Mouse (Mus musculus): Measurements from ENCODE around the gene Pecr.
"Not testable (repeated sequence)": the region's sequence is repeated elsewhere in the genome, so short reads cannot be mapped to it uniquely, and the experiment has no call there.

Pecr gene

DNA sequence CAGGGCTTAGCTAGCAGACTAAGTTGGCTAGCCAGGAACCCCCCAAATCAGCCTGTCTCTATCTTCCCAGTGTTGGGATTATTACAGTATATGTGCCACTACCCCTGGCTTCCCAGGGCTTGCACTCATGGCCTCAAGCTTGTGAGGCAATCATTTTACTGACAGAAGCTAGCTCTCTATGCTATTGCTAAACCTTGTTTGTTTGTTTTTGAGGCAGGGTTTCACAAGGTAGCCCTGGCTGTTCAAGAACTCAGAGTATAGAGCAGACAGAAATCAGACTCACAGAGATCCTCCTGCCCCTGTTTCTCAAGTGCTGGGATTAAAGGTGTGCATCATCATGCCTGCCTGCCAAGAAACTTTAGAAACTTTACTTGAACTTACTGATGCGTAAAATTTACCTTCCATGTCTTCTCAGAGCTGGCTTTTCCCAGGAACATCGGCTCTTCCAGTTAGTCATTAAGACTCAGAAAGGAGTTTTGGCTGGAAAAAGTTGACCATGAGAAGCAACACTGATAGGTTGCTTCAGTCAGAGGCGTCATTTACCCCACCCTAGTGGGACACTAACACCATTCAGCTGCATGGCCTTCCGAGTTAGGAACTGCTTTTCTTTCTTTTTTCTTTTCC, 4.5 kb upstream of the Pecr start:
- no peak for DNase-seq (ENCODE audit: low spot score in 2 of 2)

DNA sequence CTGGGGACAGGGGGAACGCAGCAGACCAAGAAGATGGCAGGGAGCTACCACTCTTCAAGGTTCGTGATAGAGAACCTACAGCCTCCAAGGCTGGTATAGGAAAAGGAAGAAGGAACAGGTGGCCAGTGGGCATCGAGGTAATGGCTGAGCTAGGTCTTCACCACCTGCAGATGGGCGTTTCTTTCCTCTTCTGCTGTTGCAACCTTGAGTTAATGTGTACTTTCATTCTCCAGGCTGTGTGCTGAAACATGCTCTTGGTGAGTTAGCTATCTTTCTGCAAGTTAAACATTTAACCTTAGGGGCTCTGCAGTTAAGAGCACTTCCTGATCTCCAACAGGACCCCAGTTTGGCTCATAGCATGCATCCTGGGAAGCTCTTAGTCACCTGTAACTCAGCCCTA, 3.8 kb upstream of the Pecr start:
- DNase-seq (ENCODE audit: low spot score in 2 of 2) = no peak

DNA sequence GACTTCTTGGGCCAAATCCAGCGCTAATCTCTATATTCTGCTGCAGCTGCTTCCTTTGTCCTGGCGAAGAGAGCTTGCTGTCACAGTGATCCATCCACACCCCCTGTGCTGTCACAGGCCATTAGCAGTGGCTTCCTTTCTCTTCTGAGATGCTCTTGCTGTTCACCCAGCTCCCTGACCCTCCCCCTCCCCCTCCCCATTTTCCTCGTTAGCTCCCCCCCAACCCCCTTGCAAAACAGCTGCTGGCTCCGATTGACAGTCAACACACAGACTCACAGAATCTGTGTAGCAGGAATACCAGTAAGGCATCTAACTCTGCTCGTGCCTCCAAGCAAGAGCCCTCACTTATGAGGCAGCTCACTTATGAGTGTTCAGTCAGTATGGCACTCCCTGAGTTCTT, 2.8 kb upstream of the Pecr start:
- DNase-seq (ENCODE audit: low spot score in 2 of 2) = no peak

DNA sequence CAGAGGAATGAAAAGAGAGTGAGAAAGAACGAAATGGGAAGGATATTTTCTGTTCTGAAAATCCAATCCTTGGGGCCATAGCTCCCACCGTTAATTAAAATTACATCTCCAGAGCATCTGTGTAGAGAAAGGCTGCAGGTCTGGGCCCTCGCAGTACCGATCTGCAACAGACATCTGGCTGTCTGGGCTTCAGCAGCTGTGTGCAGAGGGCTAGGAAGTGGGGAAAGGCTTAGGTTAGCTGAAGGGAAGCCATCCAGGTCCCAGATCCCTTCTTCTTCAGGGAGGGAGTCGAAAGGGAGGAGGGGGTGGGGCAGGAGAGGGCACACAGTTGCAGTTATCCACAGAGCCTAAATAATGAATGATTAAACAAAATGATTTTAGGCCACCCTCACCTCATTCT, 425 bp upstream of the Pecr start:
- no peak for DNase-seq (ENCODE audit: low spot score in 2 of 2)

DNA sequence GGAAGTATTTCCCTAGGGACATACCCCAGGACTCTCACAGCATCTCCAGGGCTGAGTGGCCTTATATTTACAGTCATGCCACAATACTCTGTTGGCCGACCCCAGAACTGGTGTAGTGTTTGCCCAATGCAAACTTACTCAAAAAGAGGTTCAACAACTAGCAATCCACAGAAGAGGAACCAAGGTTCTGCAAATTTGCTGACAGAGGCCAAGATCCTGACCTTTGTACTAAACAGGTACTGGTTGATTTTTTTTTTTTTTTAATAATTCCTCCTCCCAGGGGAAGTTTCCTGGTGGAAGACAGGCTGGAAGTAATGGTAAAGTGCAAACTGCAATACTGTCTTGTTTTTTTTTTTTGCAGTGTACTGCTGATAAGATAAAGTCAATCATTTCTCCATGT, 1.5 kb downstream of the Pecr start:
- DNase-seq (ENCODE audit: low spot score in 2 of 2) = no peak

DNA sequence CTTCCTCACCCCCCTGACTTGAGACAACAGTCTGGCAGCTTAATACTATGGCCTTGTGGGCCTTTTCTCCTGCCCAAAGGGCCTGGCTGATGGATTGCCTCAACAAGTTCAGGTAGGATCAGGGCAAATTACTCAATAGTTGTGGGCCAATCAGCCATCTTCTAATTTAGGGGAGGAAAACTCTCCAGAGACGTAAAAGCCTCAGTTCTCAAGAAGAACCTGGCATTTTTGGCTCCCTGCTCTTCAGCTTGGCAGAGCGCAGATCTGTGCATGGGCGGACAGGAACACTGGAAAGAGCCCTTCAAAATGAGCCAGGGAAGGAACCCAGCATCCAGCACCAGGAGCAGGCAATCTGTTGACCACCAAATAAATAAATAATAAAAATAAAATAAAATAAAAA, 6.0 kb downstream of the Pecr start:
- DNase-seq (ENCODE audit: low spot score in 2 of 2) = no peak

DNA sequence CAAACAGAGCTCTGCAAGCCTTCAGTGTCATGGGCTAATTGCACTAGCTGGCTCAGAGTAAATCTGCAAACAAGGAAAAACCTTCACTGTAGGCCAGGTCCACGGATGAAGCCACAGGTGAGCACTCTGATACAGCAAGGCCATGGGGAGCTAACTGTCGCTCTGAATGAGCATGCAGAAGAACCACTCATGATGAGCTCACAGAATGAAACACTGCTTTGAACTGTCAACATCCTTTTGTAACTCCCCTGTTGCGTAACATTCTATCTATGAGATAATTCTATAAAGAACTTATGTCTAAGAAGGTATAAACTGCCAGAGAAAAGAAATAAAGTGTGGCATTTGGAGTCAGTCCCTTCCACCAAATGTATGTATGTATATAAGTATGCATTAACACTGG, 21.0 kb downstream of the Pecr start:
- DNase-seq (ENCODE audit: low spot score in 2 of 2) = no peak

- no peak for DNase-seq (ENCODE audit: low spot score in 2 of 2)
Measured at GRCm38 (mm10) chr1:72256381-72257256, 27.5 kb downstream of the Pecr start.

- no peak for DNase-seq (ENCODE audit: low spot score in 2 of 2)
Measured at GRCm38 (mm10) chr1:72255854-72256175, 28.3 kb downstream of the Pecr start.

DNA sequence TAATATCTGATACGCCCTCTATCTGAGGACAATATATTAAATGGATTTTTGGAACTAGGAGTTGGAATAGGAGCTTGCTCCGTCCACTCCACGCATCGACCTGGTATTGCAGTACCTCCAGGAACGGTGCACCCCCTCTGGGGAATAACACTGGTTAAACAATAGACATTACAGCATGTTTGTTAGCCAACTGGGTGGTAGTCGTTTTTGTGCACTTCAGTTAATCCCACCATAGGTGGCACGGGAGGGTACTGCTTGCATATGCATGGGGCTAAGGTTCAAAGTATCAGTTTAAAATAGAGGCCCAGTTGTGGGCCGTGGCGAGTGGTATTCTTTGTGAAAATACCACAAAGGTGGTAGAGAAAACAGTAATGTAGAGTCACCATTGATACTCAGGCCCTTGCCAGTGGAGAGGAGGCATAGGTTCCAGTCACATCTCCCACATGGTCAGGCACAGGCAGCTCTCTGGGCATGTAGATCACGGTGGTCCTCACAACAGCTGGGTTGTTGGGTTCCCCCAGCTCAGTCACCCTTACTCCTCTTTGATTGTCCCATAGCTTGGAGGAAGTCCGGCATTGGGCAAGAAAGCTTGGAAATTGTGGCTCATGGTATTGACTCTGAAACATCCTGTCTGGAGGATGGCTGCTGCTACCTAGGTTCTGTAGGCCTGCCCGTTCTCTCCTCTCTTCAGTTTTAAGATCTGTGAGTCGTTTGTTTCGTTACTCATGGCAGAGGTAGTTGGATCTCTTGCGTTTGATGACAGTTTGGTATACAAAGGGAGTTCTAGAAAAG, 28.9 kb downstream of the Pecr start:
- peak; percentile 16 to 26 for DNase-seq (ENCODE audit: low spot score in 2 of 2)

GRCm38 (mm10) chr1:72254545-72255061, 29.5 kb downstream of the Pecr start:
- peak; percentile 79 to 90 for DNase-seq (ENCODE audit: low spot score in 2 of 2)

- DNase-seq (ENCODE audit: low spot score in 2 of 2) = peak in 1 of 2 experiments; percentile 12
Measured at GRCm38 (mm10) chr1:72253881-72254491, 30.1 kb downstream of the Pecr start.

DNA sequence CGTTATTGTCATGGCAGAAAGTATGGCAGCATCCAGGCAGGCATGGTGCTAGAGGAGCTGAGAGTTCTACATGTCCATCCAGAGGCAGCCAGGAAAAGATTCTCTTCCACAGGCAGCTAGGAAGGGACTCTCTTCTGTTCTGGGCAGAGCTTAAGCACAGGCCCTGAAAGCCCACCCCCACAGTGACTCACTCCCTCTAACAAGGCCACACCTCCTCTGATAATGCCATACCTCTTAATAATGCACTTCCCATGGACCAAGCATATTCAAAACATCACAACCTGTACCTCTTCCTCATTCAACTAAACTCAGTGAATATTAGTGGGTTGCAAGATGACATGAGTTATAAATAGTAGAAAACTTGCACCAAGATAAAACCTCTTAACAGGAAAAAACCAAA, 32.3 kb downstream of the Pecr start:
- DNase-seq (ENCODE audit: low spot score in 2 of 2) = no peak

- DNase-seq (ENCODE audit: low spot score in 2 of 2) = not testable (repeated sequence)
Measured at GRCm38 (mm10) chr1:72248226-72248737, 35.8 kb downstream of the Pecr start.

DNA sequence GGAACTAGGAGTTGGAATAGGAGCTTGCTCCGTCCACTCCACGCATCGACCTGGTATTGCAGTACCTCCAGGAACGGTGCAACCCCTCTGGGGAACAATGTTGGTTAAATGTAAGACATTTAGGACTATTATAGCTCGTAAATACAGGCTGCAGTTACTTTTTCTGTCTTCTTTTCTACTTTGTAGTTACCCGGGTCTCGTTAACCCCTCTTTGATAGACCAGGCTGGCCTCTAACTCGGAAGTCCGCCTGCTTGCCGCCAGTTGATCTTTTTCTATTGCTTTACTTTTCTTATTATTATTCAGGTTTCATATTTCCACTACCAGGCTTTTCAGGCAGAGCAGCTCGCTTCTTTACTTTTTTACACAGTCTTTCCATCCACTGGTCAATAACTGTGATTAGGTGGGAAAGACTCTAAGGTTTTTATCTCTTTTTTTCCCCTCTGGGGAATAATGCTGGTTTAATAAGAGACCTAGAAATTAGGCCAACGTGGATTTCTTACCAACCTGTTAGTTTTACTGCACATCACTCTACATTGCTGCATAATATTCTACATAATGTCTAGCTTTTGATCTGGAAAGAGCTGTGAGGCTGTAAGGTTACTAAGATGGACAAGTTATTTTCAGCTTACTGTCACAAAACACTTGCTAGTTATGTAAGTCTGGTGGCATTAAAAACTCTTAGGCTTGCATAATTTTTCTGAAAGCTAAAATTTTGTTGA, 39.6 kb downstream of the Pecr start:
- DNase-seq (ENCODE audit: low spot score in 2 of 2) = no peak

- DNase-seq (ENCODE audit: low spot score in 2 of 2) = peak; percentile 92 to 95
Measured at GRCm38 (mm10) chr1:72243656-72244316, 40.3 kb downstream of the Pecr start.

DNA sequence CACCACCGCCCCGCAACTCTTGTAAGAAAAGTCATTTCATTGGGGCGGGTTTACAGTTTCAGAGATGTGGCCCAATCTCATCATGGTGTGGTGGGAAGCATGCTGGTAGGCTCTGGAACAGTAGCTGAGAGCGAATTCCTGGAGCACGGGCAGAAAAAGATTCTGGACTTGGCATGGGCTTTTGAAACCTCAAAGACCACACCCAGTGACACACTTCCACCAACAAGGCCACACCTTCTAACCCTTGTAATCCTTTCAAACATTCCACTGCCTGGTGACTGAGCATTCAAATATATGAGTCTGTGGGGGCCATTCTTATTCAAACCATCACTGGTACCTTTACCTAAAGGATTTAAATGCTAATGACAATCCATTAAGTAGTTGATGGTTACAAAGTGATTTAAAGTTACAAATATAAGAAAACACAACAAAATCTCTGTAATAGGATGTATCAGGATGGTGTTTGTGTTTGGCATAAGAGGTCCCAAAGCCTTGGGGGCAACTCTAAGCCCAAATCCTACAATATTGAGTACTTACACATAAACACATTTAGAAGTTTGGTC, 41.5 kb downstream of the Pecr start:
- no peak for DNase-seq (ENCODE audit: low spot score in 2 of 2)

- not testable (repeated sequence) for DNase-seq (ENCODE audit: low spot score in 2 of 2)
Measured at GRCm38 (mm10) chr1:72239113-72239512, 45.0 kb downstream of the Pecr start.

DNA sequence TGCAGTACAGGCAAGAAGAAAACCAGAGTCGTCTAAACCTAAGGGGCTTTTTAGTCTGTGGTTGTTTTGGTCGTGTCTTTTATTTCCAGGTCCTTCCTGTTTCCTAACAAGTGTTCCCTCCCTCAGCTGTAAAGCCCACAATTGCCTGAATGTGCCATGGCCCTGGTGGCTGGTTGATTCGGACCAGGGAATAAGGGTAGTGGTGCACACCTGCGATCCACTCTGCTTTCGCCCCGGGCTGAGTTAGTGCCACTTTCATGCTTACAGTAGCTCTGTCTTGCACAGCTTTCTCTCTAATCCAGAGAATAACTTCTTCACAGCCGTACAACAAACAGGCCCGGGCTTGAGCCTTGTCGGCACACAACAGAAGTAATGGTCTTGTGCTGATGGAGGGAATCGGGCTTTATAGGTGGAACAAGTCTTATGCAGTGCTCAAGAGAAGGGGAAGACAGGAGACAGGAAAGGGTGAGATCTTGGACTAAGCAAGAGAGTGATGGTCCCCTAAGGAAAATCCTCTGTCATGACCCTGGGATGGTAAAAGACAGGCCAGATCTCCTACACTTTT, 46.0 kb downstream of the Pecr start:
- DNase-seq (ENCODE audit: low spot score in 2 of 2) = no peak
